Mouse (Mus musculus) 3T3-L1 (cell line): Measurements from ENCODE around the gene Wif1.
A peak's percentile ranks its signal among the peaks of the same experiment; 100 is the strongest.

Experiments
- DNase-seq: peaks from one replicate; pipeline ENCODE4 v3.0.0-alpha.2; 2015; ENCODE audit warnings: low read depth, low spot score

Gene Wif1

GRCm38 (mm10) chr10:121068003-121068402, 34.2 kb downstream of the Wif1 start:
- DNase-seq = no peak

GRCm38 (mm10) chr10:121070742-121071141, 37.0 kb downstream of the Wif1 start:
- DNase-seq = peak; percentile 26

GRCm38 (mm10) chr10:121080500-121080899, 46.7 kb downstream of the Wif1 start:
- no peak for DNase-seq

GRCm38 (mm10) chr10:121082881-121083280, 49.1 kb downstream of the Wif1 start:
- DNase-seq = no peak

GRCm38 (mm10) chr10:121083512-121083911, 49.8 kb downstream of the Wif1 start:
- peak; percentile 7 for DNase-seq

GRCm38 (mm10) chr10:121088679-121089078, 54.9 kb downstream of the Wif1 start:
- no peak for DNase-seq

GRCm38 (mm10) chr10:121089312-121089711, 55.6 kb downstream of the Wif1 start:
- DNase-seq = no peak

- no peak for DNase-seq
Observed at GRCm38 (mm10) chr10:121090006-121090405, 56.2 kb downstream of the Wif1 start.

- DNase-seq = no peak
Observed at GRCm38 (mm10) chr10:121095948-121096347, 62.2 kb downstream of the Wif1 start.

- no peak for DNase-seq
Observed at GRCm38 (mm10) chr10:121098263-121098662, 64.5 kb downstream of the Wif1 start.

GRCm38 (mm10) chr10:121099658-121100057, 65.9 kb downstream of the Wif1 start:
- DNase-seq = no peak

GRCm38 (mm10) chr10:121116115-121116514, 82.4 kb downstream of the Wif1 start:
- no peak for DNase-seq

- DNase-seq = no peak
Observed at GRCm38 (mm10) chr10:121116636-121117035, 82.9 kb downstream of the Wif1 start.

- DNase-seq = no peak
Observed at GRCm38 (mm10) chr10:121120751-121121150, 87.0 kb downstream of the Wif1 start.

GRCm38 (mm10) chr10:121124481-121124880, 90.7 kb downstream of the Wif1 start:
- no peak for DNase-seq

GRCm38 (mm10) chr10:121129000-121129925, 95.5 kb downstream of the Wif1 start:
- DNase-seq = no peak
